Mouse (Mus musculus): Measurements from ENCODE around the gene Mfap4.

Mfap4 gene

DNA sequence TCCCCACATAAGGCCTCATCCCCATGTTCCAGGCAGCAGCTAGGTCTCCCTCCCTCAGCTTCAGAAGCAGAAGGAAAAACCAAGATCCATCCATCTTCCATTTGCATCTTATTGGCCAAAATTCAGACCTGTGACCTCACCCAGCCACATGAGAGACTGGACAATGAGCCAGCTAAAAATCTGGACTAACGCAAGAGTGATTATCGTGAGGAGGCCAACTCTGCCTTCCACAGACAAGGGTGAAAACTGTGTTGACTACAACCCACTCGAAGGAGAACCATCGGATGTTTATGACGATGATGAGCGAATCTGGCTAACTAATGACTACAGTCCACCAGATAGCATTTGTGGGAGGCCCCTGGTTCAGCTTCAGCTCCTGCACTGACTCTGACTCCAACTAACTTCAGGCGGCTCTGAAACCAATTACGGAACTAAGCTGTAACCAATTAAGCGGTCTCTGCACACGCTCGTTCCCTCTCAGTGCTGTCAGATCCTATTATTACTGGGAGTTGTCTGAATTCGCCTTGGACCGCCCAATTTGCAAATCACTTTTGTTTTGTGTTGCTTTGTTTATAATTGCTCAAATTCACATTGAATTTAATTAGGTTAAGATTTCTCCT, 1.9 kb upstream of the Mfap4 start:
- no peak for DNase-seq (ENCODE audit: low read depth, low spot score)

DNA sequence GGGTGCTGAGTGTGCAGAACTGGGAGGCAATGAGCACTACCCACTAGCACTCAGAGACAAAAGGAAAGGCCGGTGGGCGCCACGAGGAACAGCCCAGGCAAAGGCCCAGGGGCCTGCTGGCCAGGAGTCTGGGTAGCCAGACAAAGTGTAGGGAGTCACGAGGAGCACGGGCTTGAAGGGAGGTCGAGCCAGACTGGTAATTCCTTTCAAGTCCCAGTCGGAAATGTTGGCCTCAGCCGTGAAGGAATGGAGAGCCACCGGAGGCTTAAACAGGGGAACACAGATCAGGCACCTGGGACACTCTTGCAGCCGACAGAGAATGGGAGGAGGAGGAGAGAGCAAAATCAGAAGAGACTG, 997 bp upstream of the Mfap4 start:
- no peak for DNase-seq (ENCODE audit: low read depth, low spot score)

DNA sequence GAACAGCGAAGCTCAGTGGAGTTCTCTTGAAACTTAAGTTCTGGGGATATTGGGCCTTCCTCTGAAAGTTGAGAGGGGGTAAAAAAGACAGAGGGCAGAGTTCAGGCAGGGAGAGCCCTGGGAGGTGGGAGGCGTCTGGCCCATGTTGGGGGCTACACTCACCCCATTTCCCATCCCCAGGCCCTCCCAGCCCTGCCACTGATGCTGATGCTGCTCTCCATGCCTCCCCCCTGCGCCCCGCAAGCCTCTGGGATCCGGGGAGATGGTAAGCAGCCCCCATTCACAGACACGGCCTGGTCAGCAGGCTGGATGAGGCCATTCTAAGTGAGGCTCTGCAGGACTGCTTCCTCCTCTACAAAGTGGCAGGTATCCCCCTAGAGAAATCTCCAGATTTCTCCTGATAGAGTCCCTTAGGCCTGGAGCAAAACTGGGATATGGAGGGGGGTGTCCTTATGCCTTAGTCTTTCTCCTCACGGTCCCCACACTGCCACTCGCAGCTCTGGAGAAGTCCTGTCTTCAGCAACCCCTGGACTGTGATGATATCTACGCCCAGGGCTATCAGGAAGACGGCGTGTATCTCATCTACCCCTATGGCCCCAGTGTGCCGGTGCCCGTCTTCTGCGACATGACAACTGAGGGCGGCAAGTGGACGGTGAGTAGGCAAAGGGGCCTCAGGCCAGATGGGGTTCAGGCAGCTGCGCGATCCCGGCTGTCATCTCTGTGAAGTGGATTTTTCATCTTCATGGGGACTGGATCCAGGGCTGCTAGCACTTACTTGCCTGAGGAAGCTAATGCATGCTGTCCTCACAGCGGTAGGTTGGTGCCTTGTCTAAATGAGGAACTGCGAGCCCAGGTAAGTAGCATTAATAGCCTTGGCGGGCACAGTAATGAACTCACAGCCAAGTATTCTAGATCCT, 568 bp downstream of the Mfap4 start:
- DNase-seq (ENCODE audit: low read depth, low spot score), result no peak

DNA sequence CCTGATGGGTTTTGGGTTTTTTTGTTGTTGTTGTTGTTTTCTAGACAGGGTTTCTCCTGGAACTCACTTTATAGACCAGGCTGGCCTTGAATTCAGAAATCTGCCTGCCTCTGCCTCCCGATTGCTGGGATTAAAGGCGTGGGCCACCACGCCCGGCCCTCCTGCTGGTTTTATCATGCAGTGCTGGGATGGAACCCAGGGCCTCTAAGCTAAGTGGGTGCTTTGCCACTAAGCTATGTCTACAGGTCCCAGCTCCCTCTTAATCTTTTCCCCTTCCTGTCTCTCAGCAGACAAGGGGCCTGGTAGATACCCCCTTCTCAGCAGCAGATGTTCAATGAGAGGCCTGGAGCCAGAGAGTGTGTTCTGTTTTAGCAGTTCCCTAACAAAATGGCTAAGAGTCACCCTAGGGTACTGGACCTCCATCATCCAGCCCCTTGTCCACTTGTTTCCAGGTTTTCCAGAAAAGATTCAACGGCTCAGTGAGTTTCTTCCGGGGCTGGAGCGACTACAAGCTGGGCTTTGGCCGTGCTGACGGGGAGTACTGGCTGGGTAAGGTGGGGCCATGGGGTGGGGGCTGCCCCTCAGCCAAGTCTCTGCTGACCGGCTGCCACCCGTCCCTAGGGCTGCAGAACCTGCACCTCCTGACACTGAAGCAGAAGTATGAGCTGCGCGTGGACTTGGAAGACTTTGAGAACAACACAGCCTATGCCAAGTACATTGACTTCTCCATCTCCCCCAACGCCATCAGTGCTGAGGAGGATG, 1.4 kb downstream of the Mfap4 start:
- no peak for DNase-seq (ENCODE audit: low read depth, low spot score)

DNA sequence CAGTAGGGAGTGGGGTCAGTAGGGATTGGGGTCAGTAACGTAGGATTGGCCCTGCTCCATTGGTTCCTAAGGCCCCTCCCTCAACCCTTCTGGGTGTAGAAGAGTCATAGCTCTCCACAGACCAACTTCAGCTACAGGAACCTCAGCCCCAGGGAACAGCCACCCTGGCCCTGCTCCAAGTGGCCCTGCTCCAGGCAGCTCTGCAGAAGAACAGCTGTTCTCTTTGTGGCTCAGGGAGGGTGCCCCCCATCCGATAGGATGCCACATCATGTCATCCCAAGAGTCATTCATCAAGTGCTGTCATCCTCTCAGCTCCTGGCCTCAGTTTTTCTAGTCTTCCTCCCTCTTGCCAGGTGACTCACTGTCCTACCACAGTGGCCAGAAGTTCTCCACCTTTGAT, 2.2 kb downstream of the Mfap4 start:
- peak; percentile 92 for DNase-seq (ENCODE audit: low read depth, low spot score)

DNA sequence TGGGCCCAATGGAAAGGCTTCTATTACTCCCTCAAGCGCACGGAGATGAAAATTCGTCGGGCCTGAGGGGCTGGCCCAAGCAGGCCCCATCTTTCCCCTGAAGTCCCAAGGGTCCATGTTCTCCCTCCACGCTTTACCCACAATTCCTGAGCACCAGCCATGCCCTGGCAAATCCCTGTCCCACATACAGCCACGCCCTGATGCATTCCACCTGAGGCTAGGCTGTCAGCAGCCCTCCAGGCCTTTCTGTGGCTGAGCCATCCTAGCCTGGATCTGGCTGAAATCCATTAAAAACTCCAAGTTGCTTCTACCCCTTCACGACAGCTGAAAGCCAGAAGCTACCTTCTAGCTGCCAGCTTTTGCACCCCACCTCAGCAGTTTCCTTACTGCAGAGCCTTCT, 2.7 kb downstream of the Mfap4 start:
- peak; percentile 73 for DNase-seq (ENCODE audit: low read depth, low spot score)

DNA sequence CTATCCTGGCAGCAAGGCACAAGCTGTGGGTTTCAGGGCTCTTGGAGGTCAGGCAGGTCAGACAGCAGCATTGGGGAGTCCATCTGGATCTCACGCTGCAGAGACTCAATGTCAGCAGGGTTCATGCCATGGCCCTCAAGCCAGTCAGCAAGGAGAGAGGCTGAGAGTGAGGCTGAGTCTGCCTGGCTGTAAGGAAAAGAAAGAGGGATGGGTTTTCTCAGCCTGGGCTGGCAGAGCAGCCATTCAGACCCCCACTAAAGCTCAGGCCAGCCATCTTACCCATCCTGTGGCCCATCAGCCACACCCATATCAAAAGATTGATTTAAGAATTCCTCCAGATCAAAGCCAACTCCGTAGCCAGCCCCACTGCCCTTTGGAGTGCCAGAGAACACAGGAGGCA, 3.9 kb downstream of the Mfap4 start:
- no peak for DNase-seq (ENCODE audit: low read depth, low spot score)

DNA sequence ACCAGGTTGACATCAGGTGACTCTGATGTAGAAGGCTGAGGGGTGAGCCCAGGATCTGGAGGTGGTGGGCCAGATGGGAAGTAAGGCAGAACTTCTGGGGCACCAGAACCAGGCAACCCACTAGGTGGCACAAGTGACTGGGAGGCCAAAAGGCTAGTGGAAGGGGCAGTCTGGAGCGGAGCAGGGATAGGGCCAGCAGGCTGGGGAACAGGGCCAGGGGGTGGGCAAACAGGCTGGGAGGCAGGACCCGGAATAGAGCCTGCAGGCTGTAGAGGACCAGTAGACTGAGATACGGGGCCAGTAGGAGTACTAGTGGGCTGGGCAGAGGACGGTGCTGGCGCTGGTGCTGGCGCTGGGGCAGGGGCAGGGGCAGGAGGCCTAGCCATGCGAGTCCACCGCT, 4.6 kb downstream of the Mfap4 start:
- DNase-seq (ENCODE audit: low read depth, low spot score), result no peak

DNA sequence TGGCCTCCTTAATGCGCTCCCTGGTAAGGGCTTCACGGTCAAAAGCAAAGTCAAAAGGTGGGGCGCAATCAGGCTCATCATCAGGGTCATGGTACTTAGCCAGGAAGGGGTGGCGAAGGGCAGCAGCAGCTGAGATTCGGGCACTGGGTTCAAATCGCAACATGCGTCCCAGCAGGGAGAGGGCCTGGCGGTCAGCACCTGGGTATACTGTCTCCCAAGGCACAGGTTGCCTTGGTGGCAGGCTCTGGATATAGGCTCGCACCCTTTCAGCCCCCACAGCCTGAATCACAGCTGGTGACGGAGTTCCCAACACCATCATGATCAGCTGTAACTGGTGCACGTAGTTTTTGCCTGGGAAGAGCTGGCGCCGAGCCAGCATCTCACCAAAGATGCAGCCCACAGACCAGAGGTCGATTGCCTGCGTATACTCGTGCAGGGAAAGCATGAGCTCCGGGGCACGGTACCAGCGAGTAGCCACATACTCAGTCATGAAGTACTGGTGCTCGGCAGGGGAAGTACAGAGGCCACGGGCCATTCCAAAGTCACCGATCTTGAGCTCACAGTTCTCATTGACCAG, 5.8 kb downstream of the Mfap4 start:
- DNase-seq (ENCODE audit: low read depth, low spot score), result no peak

DNA sequence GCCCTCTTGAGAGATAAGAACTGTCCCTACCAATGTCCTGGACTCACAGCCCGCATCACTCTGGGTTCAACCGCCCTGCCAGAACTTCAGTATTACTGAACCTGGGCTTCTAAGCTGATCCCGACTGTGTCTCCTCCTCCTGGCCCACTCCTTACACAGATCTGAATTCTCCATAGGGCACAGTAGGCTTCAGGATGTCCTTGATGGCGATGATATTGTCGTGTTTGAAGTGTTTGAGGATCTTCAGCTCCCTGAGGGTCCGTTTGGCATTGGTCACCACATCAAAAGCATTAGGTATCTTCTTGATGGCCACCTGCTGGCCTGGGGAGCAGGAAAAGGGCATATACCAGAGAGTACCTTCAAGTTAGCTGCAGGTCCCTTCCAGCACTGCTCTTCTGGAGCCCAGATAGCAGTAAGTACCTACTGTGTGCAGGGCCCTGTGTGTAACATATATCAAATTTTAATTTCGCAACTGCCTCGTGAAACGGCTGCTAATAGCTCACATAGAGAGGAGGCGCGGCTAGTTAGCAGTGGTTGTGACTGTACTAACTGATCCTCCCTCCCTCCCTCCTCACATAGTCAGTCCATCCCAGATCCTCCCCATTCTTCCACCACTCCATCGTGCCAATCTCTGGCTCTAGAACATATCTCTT, 7.6 kb downstream of the Mfap4 start:
- DNase-seq (ENCODE audit: low read depth, low spot score), result no peak

DNA sequence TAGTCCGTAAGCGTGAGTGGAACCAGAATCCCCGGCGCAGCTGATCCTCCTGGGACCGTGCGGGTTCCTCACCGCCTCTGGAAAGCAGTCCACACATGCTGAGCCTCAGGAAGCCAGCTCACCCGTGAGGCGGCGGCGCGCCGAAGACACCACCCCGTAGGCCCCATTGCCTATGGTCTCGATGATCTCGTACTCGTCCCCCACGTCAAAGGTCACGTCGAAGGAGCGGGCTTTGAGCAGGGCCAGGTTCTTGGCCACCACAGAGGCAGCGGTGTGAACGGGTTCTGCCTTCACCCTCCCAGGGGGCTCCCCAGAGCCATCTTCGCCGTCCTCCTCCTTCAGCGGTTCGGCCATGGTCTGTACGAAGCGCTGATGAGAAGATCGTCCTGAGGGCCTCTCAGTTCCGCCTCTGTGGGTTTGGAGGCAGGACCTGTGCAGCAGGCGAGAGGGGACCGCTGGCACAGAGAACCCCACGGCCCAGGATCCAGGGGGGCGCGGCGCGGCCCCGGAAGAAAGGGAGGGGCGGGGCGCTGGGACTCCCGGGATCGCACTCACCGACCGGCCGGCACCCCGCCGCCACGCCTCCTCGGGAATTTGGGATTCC, 8.4 kb downstream of the Mfap4 start:
- DNase-seq (ENCODE audit: low read depth, low spot score), result no peak

DNA sequence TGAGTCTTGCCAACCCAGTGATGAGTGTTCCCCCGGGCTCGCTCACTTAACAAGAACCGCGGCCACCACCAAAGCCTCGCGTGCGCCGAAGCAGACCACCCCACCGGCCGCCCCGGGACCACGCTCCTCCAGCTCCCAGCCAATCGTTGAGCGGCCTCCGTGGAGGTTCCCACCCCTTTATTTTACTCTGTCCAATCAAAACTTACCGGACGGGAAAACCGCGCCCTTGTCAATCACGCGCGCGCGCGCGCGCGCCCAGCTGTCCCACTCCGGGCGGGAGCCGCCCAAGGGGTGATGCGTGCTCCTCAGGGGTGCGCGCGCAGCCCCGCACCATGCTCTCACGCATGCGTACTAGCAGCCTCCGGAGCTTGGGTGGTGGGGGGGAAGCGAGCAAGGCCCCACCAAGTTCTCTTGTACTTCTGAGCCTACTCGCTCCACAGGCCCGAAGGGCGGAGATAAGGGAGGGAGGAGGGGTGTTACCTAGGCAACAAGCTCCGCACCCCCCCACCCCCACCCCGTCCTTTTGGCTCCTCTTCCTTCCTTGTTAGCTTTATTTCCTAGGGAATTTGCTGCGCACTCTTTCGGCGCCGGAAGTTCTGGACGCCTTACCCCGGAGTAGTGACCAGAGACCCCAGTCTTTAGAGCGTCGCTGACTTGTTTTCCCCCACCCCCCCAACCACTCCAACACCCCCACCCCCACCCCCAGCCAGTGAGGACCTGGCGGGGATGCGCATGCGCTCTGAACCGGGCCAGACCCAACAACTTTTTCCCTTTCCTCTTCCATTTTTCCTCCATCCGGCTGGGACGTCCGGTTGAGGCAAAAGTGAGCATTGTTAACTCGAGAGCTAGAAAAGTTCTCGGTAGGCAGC, 9.1 kb downstream of the Mfap4 start, which contains the start of gene Mapk7:
Gene Mapk7, minus strand, starts transcription at position 278 of the 869 bp plus-strand sequence.
- peak; percentile 97 for DNase-seq (ENCODE audit: low read depth, low spot score)

DNA sequence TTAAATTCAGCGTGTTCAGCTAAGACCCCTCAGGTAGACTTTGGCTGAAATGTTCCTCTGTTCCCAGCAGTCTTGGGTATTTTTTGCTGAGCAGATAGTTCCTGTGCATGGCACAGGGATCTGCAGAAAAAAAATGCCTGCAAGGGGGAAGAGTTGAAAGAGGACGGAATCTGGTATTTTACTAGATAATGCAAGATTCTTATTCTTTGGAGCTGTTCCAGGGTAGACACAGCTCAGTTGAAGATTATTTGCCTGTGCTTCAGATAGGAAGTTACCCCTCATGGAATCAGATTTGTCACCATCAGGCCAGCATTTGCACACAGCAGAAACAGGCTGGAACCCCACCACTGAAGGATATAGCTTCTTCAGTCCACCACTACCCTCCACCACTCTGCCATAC, 10.3 kb downstream of the Mfap4 start:
- DNase-seq (ENCODE audit: low read depth, low spot score), result no peak

DNA sequence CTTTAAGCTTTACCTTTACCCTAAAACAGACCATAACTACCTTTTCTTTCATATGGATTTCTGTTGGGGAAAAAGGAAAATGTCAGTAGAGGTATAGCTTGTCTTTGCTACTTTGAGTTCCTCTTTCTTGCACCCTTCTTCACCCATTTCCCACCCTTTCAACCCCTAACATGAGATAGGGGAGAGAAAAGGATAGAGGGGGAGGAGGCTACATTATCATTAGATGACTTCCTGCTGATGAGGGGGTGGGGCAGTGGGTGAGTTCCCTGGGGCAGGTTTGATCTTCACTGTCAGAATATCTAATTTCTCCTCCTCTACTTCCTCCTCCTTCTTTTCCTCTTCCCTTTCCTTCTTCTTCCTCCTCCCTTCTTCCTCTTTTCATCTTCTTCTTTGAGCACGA, 12.3 kb downstream of the Mfap4 start:
- no peak for DNase-seq (ENCODE audit: low read depth, low spot score)

DNA sequence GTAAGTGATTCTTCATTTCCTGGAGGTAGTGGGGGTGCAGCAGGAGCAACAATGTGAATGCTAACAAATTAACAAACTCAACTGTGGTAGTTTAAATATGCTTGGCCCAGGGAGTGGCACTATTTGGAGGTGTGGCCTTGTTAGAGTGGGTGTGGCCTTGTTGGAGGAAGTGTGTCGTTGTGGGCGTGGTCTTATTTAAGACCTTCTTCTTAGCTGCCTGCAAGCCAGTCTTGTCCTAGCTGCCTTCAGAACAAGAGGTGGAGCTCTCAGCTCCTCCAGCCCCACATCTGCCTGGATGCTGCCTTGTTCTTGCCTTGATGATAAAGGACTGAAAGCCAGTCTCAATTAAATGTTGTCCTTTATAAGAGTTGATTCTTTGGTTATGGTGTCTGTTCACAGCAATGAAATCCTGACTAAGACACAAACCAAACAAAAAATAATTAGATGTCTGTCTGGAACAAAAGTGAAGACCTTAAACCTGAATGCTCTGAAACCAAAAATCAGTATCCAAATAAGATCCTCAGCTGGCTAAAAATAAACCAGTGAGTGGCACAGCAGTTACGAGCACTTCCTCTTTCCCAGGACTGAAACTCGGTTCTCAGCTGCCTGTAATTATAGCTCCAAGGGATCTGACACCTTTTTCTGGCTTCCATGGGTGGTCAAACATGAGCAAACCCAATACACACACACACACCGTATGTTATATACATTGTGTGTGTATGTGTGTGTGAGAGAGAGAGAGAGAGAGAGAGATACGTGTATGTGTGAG, 13.7 kb downstream of the Mfap4 start:
- peak; percentile 31 for DNase-seq (ENCODE audit: low read depth, low spot score)

DNA sequence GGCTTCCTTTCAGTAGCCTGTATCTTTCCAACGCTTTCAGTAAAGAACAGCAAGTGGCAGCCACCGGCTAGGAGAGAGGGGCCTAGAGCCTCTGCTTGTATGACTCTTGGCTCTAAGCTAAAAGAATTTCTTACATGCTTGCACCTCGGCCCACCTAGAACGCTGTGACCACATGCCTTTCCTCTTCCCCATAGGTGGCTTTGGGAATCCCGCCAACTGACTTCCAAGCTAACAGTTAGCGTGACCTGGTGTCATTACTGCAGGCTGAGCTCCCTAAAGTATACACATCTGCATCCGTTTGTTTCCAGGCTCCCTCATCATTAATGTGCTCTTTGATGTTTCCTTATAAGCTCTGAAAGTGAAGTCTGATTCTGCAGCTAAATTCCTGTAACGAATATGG, 18.7 kb downstream of the Mfap4 start:
- DNase-seq (ENCODE audit: low read depth, low spot score), result no peak

DNA sequence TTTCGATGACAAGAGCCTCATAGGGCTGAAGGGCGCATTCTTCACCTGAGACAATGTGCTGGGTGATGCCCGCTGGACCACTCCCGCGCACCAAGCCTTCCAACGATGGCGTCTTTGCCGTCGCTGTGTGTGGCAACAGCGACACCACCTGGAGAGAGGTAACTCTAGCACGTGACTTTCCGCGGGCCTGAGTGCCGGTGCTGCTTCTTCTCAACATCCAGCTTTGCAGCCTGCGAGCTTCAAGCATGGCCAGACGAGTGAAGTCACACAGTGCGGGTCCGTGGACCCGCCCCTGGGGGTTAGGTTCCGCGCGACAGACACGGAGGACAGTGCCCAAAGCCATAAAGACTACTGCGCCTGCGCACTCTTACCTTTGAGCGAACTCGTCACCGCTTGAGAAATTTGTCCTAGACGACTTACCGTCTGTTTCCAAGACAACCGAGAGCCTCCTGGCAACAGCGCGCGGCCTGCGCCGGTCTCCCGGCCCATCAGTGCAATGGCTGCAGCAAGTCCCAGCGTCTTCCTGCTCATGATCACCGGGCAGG, 19.6 kb downstream of the Mfap4 start, which contains the start of gene B9d1:
Gene B9d1, plus strand, starts transcription at position 432 of the 545 bp plus-strand sequence.
- DNase-seq (ENCODE audit: low read depth, low spot score), result peak; percentile 98

DNA sequence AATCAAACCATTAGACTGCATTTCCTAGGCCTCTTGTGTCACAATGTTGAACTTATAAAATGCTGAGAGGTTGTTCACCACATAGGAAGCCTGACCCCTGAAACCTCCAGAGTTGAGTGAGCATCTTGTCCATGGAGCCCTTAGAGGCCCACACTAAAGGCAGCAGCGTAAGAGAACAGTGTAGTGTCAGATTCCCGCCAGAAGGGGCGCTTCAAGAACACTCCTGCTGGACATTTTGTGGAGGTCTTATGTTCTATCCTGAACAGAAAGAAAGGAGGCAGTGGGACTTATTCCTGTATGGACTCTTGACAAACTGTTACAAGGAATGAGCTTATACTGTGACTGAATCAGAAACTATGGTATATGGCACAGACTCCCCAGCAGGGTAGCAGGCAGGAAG, 29.7 kb downstream of the Mfap4 start:
- peak; percentile 55 for DNase-seq (ENCODE audit: low read depth, low spot score)

DNA sequence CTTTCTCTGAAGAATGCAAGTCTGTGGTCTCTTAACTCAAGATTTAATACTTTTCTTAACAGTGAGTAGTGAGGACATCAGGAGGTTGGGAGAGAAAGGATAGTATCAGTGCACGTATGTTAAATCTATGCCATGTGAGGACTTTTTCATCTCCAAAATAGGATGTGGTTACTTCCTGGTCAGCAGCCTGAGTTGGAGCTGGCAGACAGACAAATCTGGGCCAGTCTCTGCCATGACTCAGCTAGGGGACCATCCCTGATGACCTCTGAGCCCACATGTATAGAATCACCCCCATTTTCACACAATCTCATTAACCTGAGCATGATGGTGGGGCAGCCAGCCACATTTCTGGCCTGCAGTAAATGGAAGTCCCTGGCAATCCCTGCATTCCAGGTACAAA, 32.7 kb downstream of the Mfap4 start:
- DNase-seq (ENCODE audit: low read depth, low spot score), result peak; percentile 78
